Mouse (Mus musculus): ENCODE data around the gene Krt33b.

- TF ChIP-seq CTCF (IDR thresholded peaks at IDR 0.05; ENCODE audit: low read depth, low read length) (no peak), POLR2A (IDR thresholded peaks at IDR 0.05; ENCODE audit: extremely low read depth, insufficient read depth, low read length) (no peak)
These were observed 46.9 kb downstream of the Krt33b start for GRCm38 (mm10) chr11:99982731-99983130.

Measured in liver, adult 2 months (tissue).